Mouse (Mus musculus) intestine, postnatal 0 days (tissue): ENCODE results near the gene Slc35g3. TPM values are rescaled to one million over a fixed set of nuclear protein-coding genes. Genes with fewer than 3 reads are reported as not detected.

ENCODE experiments used
- ATAC-seq: fragments of 200-750 bp; cut with Nextera tagmentation; 2 replicates; pipeline ENCODE4 v1.8.0; 2017; ENCODE audit warnings: mild to moderate bottlenecking, moderate TSS enrichment, moderate library complexity
- H3K27ac ChIP-seq: fragments of 300-500 bp; sonication (generic); 2 replicates; pipeline ENCODE4 v1.5.1; 2014; ENCODE audit warnings: mild to moderate bottlenecking, low read depth, low read length, moderate library complexity
- H3K27me3 ChIP-seq: fragments of 300-500 bp; sonication (generic); replicated peaks from 2 replicates; pipeline ENCODE4 v1.6.1; 2014; ENCODE audit warnings: low read length, mixed read lengths; ENCODE audit not compliant: control insufficient read depth, insufficient read depth
- H3K36me3 ChIP-seq: fragments of 300-500 bp; sonication (generic); 2 replicates; pipeline ENCODE4 v1.6.1; 2014; ENCODE audit warnings: mild to moderate bottlenecking, moderate library complexity; ENCODE audit not compliant: control insufficient read depth, insufficient read depth
- H3K4me1 ChIP-seq: fragments of 300-500 bp; sonication (generic); replicated peaks from 2 replicates; pipeline ENCODE4 v1.6.1; 2014; ENCODE audit warnings: antibody characterized with exemption, low read length, mixed read lengths; ENCODE audit not compliant: control insufficient read depth, insufficient read depth
- H3K4me2 ChIP-seq: fragments of 300-500 bp; sonication (generic); replicated peaks from 2 replicates; pipeline ENCODE4 v1.6.1; 2014; ENCODE audit warnings: low read depth, mild to moderate bottlenecking, moderate library complexity
- H3K4me3 ChIP-seq: fragments of 300-500 bp; sonication (generic); 2 replicates; pipeline ENCODE4 v1.5.1; 2014; ENCODE audit warnings: low read depth, low read length
- H3K9ac ChIP-seq: fragments of 300-500 bp; sonication (generic); 2 replicates; pipeline ENCODE4 v1.6.1; 2014; ENCODE audit warnings: mild to moderate bottlenecking, low read depth, low read length
- H3K9me3 ChIP-seq: fragments of 300-500 bp; sonication (generic); 2 replicates; pipeline ENCODE4 v1.6.1; 2016; ENCODE audit warnings: mixed run types; ENCODE audit not compliant: control insufficient read depth
- CTCF ChIP-seq: sonication (generic); IDR thresholded peaks from 2 replicates; pipeline ENCODE4 v1.5.1; 2016; ENCODE audit warnings: low read depth, mild to moderate bottlenecking, control low read depth, antibody characterized with exemption, moderate library complexity
- WGBS: fragments of 180-500 bp; shearing (Covaris S2); extraction: QIAGEN DNeasy Blood & Tissue Kit; methylation state at CpG from one replicate; pipeline ENCODE4 v1.1.7; 2014; 5-methylcytosine and 5-hydroxymethylcytosine counted together
- polyA plus RNA-seq: library from polyadenylated mRNA; unstranded; fragments of >200 nt; fragmentation: Nextera tagmentation; extraction: Ambion mirVana; gene quantifications from 2 replicates; pipeline ENCODE4 v1.2.1, GENCODE M21; 2015

Slc35g3 gene
- polyA plus RNA-seq, 1 experiment from 2014 or later, result 0.12 TPM

DNA sequence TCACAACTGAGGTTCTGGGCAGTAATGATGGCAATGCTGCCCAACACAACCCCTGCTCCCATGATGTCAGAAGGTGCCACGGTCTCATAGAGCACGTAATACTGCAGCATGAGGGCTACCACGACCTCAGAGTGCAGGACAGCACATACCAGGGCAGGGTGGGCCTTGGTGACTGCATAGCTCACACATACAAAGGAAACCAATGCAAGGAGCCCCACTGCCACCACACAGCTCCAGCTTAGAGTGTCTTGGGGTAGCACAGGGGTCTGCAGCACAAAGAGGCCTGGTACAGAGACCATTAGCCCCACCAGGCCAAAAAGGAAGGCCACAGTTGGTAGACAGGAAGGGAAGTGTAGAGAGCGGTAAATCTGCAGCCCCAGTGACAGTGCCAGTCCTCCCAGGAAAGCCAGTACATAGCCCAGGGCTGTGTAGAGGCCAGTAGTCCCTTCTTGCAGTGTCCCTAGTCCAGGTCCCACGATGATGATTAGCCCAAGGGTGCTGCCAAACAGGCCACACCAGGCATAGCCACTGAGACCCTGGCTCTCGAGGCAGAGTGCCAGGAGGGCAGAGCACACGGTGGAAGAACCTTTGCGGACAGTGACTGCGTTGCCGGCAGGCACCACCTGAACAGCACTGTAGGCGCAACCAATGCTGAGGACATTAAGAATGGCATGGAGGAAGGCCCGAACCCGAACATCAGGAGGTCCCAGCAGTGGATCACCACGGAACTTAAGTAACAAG is 1.4 kb downstream of the Slc35g3 start:
- 81% methylated on average over 14 of the region's 14 CpGs for WGBS
- H3K4me3 ChIP-seq, result no peak overlapping the region
- H3K9ac ChIP-seq, result no peak overlapping the region
- ATAC-seq, result no peak
- H3K4me1 ChIP-seq, result peaks cover 9% of the 10 kb centered on the region; the same call in 1 of the 2 replicates
- no peaks in the 10 kb centered on the region for H3K27me3 ChIP-seq
- H3K9me3 ChIP-seq, result no peaks in the 10 kb centered on the region
- H3K4me2 ChIP-seq, result peak overlapping the region; percentile 71; the same call in 1 of the 2 replicates
- TF ChIP-seq CTCF, result no peak
- peak overlapping the region; percentile 96; the same call in 1 of the 2 replicates for H3K27ac ChIP-seq
- H3K36me3 ChIP-seq, result no peaks in the 10 kb centered on the region

DNA sequence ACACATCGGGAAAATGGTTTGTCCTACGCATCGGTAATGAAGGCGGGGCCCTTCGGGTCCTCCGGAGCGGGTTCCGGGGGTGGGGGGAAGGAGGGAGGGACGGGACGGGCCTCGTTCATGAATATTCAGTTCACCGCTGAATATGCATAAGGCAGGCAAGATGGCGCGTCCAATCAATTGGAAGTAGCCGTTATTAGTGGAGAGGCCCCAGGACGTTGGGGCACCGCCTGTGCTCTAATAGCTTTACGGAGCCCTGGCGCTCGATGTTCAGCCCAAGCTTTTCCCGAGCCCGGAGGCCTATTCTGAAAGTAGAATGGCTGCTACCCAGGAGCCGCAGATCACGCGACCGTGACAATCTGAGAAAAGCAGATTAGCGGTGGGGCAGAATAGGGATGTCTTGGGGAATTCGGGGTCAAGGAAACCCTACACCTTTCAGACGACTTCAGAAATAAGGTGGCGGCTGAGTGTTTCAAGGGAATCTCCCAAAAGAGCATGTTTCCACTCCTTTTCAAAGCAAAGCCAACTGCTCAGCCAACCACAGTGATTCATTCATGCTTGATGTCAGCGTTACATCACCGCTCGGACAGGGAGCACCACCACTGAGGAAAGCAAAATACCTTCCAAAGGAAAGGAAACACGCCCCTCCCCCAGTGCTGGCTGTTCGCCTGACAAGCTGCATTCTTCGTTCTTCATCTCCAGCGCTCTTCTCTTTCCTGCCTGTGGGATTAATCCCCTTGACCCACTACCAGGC is 2.6 kb downstream of the Slc35g3 start:
- Histone ChIP-seq H3K36me3 (no peaks in the 10 kb centered on the region), H3K4me1 (peaks cover 9% of the 10 kb centered on the region; the same call in 1 of the 2 replicates), H3K27me3 (no peaks in the 10 kb centered on the region), H3K4me3 (peak overlapping the region; percentile 56), H3K9me3 (no peaks in the 10 kb centered on the region), H3K9ac (peak overlapping the region; percentile 79), H3K27ac (peak overlapping the region; percentile 96), H3K4me2 (peak overlapping the region; percentile 71)
- WGBS, result under 1% methylated on average over 37 of the region's 37 CpGs
- TF ChIP-seq CTCF, result no peak
- peak; percentile 85 for ATAC-seq

DNA sequence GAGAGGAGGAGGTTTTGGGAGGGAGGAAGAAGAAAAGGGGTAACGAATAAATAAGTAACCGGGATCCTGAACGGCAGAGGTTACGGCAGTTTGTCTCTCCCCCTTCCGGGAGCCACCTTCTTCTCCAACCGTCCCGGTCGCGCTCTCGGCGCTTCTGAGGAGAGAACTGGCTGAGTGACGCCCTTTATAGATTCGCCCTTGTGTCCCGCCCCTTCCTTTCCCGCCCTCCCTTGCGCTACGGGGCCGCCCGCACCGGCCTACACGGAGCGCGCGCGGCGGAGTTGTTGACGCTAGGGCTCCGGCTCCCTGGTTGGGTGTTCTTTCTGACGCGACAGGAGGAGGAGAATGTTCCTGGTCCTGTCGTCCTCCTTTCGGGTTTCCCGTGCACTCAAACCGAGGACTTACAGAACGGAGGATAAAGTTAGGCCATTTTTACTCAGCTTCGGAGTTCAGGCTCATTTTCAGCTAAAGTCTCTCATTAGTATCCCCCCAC is 3.2 kb downstream of the Slc35g3 start, which contains the start of gene Polr2a:
Polr2a (minus strand) TSS at position 160 of the 493 bp plus-strand sequence.
- Histone ChIP-seq H3K4me3 (peak within 1 kb of the TSS; percentile 56), H3K27me3 (no peaks in the 10 kb centered on the region)
- ATAC-seq, result peak; percentile 96

DNA sequence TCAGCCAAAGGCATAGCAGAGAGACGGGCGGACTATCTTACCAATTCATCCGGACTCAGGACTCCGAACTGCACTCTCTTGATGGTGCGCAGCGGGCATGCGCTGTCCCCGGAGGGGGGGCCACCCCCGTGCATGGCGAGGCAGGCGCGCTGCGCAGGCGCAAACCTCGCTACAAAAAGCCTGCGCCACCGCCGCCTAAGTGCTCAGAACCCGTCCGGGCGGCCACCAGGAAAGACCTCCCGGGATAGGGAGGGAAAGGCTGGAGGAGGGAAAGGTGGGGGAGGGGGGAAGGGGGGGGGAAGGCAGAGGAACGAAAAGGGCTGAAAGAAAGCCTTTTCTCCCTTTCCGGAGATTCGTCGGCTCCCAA is 3.7 kb downstream of the Slc35g3 start:
- 0% methylated on average over 25 of the region's 26 CpGs for WGBS
- no peak for TF ChIP-seq CTCF
- H3K4me1 ChIP-seq, result peaks cover 9% of the 10 kb centered on the region; the same call in 1 of the 2 replicates

More for the DNA sequence above, 3.2 kb downstream of the Slc35g3 start, which contains the start of gene Polr2a:
- peak; percentile 13; the same call in 1 of the 2 replicates for TF ChIP-seq CTCF
- H3K4me1 ChIP-seq, result peaks cover 9% of the 10 kb centered on the region; the same call in 1 of the 2 replicates
- H3K9ac ChIP-seq, result peak within 1 kb of the TSS; percentile 79
- WGBS, result under 1% methylated on average over 36 of the region's 36 CpGs
- H3K4me2 ChIP-seq, result peak within 1 kb of the TSS; percentile 71
- no peaks in the 10 kb centered on the region for H3K9me3 ChIP-seq
- no peaks in the 10 kb centered on the region for H3K36me3 ChIP-seq
- peak within 1 kb of the TSS; percentile 96 for H3K27ac ChIP-seq

DNA sequence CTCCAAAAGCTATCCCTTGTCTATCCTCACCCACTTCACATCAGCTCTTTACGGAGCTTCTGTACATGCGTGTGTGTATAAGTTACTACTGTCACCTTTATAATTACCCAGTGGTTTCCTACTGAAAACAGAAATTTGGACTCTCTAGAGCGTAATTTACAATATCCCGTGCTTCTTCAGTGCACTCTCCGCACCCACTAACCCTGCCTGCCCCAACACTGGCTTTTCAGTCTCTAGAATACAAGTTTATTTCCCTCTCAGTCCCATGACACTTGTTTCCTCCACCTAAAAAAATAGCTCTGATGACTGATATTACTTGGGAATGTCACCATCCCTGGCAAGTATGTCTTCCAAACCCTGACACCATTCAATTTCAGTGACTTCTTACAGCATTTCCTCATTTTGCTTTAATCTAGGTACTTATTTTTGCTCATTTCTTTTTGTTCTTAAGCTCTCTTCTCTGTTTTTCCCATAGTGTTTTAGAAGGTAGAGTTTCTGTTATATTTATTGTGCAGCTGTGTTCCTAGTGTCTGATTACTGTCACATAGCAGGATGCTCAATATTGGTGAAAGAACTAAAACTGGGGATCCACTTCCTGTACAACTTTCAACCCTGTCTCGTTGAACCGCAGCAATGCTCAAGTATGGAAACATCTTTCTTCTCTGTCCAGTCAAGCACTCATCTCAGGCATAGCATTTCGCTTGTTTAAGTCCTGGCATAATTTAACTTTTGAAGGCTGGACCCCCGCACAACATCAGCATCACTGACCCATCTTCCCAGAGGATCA is 4.3 kb downstream of the Slc35g3 start:
- Histone ChIP-seq H3K4me1 (peaks cover 9% of the 10 kb centered on the region; the same call in 1 of the 2 replicates), H3K4me2 (peak overlapping the region; percentile 71), H3K4me3 (peak overlapping the region; percentile 56), H3K9me3 (no peaks in the 10 kb centered on the region), H3K27me3 (no peaks in the 10 kb centered on the region), H3K36me3 (no peaks in the 10 kb centered on the region), H3K9ac (peak overlapping the region; percentile 79), H3K27ac (peak overlapping the region; percentile 96; the same call in 1 of the 2 replicates)
- no peak for ATAC-seq
- 28% methylated on average over 9 of the region's 9 CpGs for WGBS
- no peak for TF ChIP-seq CTCF

More for the DNA sequence above, 3.7 kb downstream of the Slc35g3 start:
- Histone ChIP-seq H3K9ac (peak overlapping the region; percentile 79), H3K4me3 (peak overlapping the region; percentile 56), H3K9me3 (no peaks in the 10 kb centered on the region), H3K27ac (peak overlapping the region; percentile 96), H3K27me3 (no peaks in the 10 kb centered on the region), H3K4me2 (peak overlapping the region; percentile 71), H3K36me3 (no peaks in the 10 kb centered on the region)
- ATAC-seq, result peak; percentile 83
